In the genomic region with DNA sequence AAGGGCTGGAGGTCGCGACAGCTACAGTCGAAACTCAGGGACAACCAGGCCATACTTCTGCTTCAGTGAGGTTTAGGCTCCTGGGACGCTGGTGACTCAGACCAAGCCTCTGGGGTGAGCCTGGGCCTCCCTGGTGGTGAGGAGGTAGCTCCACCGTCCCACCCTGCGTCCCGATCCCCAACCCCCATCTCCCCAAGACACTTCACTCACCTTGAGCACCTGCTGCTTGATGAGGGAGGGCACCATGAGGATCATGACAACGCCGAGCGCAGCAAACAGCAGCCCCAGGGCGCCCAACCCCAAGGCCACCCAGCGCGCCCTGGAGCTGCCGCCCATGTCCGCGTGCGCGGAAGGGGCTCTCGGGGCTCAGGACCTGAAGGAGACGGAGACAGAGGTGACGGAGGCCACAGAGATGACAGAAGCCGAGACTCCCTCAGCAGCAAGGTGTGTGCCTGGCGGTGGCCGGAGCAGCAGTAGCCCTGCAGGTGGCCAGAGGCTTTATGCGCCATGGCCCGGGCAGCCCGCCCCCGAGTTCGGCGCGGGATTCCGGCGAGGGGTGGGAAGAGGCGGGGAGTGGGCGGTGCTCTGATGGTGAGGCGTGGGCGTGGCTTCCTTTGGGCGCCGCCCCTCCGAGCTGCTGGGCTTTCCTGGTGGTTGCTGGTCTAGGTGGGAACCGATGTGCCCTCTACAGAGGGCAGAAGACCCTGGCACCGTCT, we compare ENCODE assay signal across 8 mouse cellular contexts. TPM values are rescaled to one million over a fixed set of nuclear protein-coding genes. Genes with fewer than 3 reads are reported as not detected.
A peak's percentile ranks its signal among the peaks of the same experiment; 100 is the strongest.
DNase-seq lines count a peak whose midpoint lies in the region; ATAC-seq lines count a peak whose summit lies in the region.

Scarb1 (minus strand) TSS at position 548 of the 716 bp plus-strand sequence.

- peak within 1 kb of the TSS; percentile 87 for H3K4me3 ChIP-seq in hindbrain, embryonic 15.5 days

- peak; percentile 77 for DNase-seq in T-cell, adult 2 months (ENCODE audit: low spot score)
- peak; percentile 66 to 83 for DNase-seq in cerebellum, postnatal 4 days (ENCODE audit: low spot score in 2 of 2)
- peak; percentile 80 for DNase-seq in gastrocnemius, adult 18-20 months (ENCODE audit: low spot score)
- DNase-seq in left cerebral cortex, adult 11 months (ENCODE audit: low spot score) = peak; percentile 79
- peak; percentile 95 for DNase-seq in lung, postnatal 36 days
- DNase-seq in retina, embryonic 14.5 days (ENCODE audit: low spot score) = peak; percentile 94
- DNase-seq in thymus, postnatal 4 days = peak; percentile 94

- WGBS in hindbrain, embryonic 15.5 days = under 1% methylated on average over 41 of the region's 42 CpGs

- H3K27me3 ChIP-seq in hindbrain, embryonic 15.5 days = no peaks in the 10 kb centered on the region

- H3K9ac ChIP-seq in hindbrain, embryonic 15.5 days = peak within 1 kb of the TSS; percentile 59

- peak; percentile 85 for ATAC-seq in hindbrain, embryonic 15.5 days (ENCODE audit: low FRiP score, low read depth)

- no peaks in the 10 kb centered on the region for H3K9me3 ChIP-seq in hindbrain, embryonic 15.5 days

- no peaks in the 10 kb centered on the region for H3K36me3 ChIP-seq in hindbrain, embryonic 15.5 days

- peak within 1 kb of the TSS; percentile 87 for H3K4me2 ChIP-seq in hindbrain, embryonic 15.5 days

- peaks cover 39% of the 10 kb centered on the region for H3K4me1 ChIP-seq in hindbrain, embryonic 15.5 days (replicated peaks)

- H3K27ac ChIP-seq in hindbrain, embryonic 15.5 days (replicated peaks) = 0 out of 2 replicates have a peak within 1 kb of the TSS, but pooled peaks have one; percentile 13

RNA-seq across cellular contexts. Expression of gene Scarb1, which starts in this region (rescaled TPM):
- 10 to 100 TPM; 10.0 to 11.0 TPM for total RNA-seq in gastrocnemius, adult 18-20 months (2021)
- 46.6 and 52.4 TPM in 2 replicates for polyA plus RNA-seq in hindbrain, embryonic 15.5 days (2015; fragmentation: Nextera tagmentation; extraction: Ambion mirVana)

Comparison
In these comparisons a context has a peak if more than half of its experiments do, and no peak if none do; other contexts are left out.
1. Peak in every context shown above with its lines: DNase-seq, ATAC-seq, H3K4me3 ChIP-seq and H3K27ac ChIP-seq.